Mouse (Mus musculus) liver, adult 2 months (tissue): ENCODE measurements around the gene Vps13d. TPM values are rescaled to one million over a fixed set of nuclear protein-coding genes. Genes with fewer than 3 reads are reported as not detected.

Experiments used
- DNase-seq: peaks from one replicate; pipeline ENCODE4 v3.0.0-alpha.2; 2011; ENCODE audit warnings: low read depth, low spot score; ENCODE audit errors: extremely low read depth
- H3K27ac ChIP-seq: fragments of 200-500 bp; replicated peaks from 2 replicates; pipeline ENCODE4 v1.5.1; 2012; ENCODE audit warnings: low read depth, mild to moderate bottlenecking, control low read depth, inconsistent platforms, low read length; ENCODE audit not compliant: insufficient read depth
- H3K27me3 ChIP-seq: fragments of 200-500 bp; 2 replicates; pipeline ENCODE4 v1.6.1; 2012; ENCODE audit warnings: mild to moderate bottlenecking, moderate library complexity, low read length, inconsistent platforms; ENCODE audit not compliant: control insufficient read depth, insufficient read depth
- H3K36me3 ChIP-seq: fragments of 200-500 bp; 2 replicates; pipeline ENCODE4 v1.6.1; 2012; ENCODE audit warnings: low read length, inconsistent platforms; ENCODE audit not compliant: control insufficient read depth, insufficient read depth
- H3K4me1 ChIP-seq: fragments of 200-500 bp; 2 replicates; pipeline ENCODE4 v1.6.1; 2011; ENCODE audit warnings: low read length; ENCODE audit not compliant: control insufficient read depth, insufficient read depth
- H3K4me3 ChIP-seq: fragments of 200-500 bp; 2 replicates; pipeline ENCODE4 v1.5.1; 2011; ENCODE audit warnings: low read depth, mild to moderate bottlenecking, control low read depth, low read length, moderate library complexity; ENCODE audit not compliant: insufficient read depth
- H3K79me2 ChIP-seq: fragments of 200-500 bp; 2 replicates; pipeline ENCODE4 v1.6.1; 2012; ENCODE audit warnings: inconsistent platforms, mild to moderate bottlenecking, low read length, moderate library complexity; ENCODE audit not compliant: control insufficient read depth, insufficient read depth
- H3K9ac ChIP-seq: fragments of 200-500 bp; 2 replicates; pipeline ENCODE4 v1.6.1; 2012; ENCODE audit warnings: low read depth, mild to moderate bottlenecking, control low read depth, inconsistent platforms, low read length
- CTCF ChIP-seq: fragments of 200-500 bp; IDR thresholded peaks from 2 replicates; pipeline ENCODE4 v1.5.1; 2011; ENCODE audit warnings: low read depth, low read length, control low read depth
- POLR2A ChIP-seq: fragments of 200-500 bp; IDR thresholded peaks from 2 replicates; pipeline ENCODE4 v1.6.1; 2011; ENCODE audit warnings: low read length, control low read depth; ENCODE audit not compliant: insufficient read depth; ENCODE audit errors: extremely low read depth
- WGBS: fragments of 180-500 bp; shearing (Covaris S2); methylation state at CpG from one replicate; pipeline ENCODE4 v1.1.7; 2018; 5-methylcytosine and 5-hydroxymethylcytosine counted together
- polyA plus RNA-seq: library from polyadenylated mRNA; depleted of rRNA; stranded (reverse); fragments of >200 nt; gene quantifications from 2 replicates; pipeline ENCODE4 v1.2.3, GENCODE M21; 2012
- total RNA-seq: library from RNA; depleted of rRNA; stranded (reverse); fragments of >200 nt; gene quantifications from 2 replicates; pipeline ENCODE4 v1.2.3, GENCODE M21; 2014

Gene Vps13d
- total and polyA plus RNA-seq, 2 experiments, result 11.6 to 32.4 TPM

DNA sequence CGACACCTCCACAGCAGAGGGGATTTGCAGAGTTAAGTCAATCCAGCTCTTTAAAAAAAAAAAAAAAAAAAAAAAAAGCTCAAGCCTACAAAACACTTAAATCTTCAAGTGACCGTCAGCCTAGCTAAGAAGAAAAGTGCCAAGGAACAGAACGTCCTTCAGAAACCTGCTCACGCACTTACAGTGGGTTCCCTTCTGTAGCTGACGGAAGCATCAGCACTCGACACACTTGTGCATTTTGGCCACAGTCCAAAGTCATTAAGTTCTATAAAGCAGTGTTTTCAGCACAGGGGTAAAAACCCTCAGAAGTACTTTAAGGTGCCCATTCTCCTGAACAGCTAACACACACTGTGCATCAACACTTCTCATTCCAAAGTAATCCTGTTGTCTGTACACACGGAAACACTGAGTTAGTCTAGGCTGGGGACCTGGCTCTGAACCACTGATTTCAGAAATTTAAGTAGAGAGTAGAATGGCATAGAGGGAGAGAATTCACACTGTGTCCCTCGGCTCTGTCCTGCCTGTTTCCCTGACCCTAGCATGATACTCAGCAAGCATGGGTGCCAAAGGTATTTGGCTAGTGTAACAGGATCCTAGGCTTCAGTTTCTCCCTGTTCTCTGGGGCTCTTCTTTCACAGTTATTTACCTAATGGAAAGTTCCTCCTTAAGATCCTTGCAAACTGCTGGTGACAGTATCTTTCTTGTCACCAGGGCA, 170.0 kb downstream of the Vps13d start:
- no peaks in the 10 kb centered on the region; the same call in 1 of the 2 replicates for H3K79me2 ChIP-seq
- peak; percentile 85 for DNase-seq
- no peaks in the 10 kb centered on the region for H3K27me3 ChIP-seq
- TF ChIP-seq CTCF, result no peak
- no peak for TF ChIP-seq POLR2A
- H3K36me3 ChIP-seq, result no peaks in the 10 kb centered on the region; the same call in 1 of the 2 replicates
- 50% methylated on average over 8 of the region's 8 CpGs for WGBS
- peak overlapping the region; percentile 29 for H3K27ac ChIP-seq
- peaks cover 32% of the 10 kb centered on the region for H3K4me1 ChIP-seq
- no peak overlapping the region; the same call in 1 of the 2 replicates for H3K9ac ChIP-seq
- H3K4me3 ChIP-seq, result no peak overlapping the region

DNA sequence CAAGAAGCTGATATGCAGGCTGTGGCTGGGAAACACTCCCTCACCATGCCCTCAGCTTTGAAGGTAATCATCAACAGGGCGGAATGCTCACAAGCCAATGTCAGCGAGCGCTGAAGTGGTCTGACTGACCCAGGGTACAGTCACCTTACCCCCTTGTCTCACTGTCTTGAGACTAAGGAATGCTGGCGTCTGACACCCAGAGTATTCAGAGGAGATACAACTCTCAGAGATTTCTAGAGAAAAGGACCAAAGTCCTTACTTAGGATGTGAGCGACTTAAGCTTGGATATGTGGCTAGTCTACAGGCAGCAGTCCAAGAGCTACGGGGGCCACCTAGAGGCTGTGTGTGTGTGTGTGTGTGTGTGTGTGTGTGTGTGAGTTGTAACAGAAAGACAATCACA, 170.9 kb downstream of the Vps13d start:
- no peak for TF ChIP-seq POLR2A
- no peak; the same call in 1 of the 2 replicates for TF ChIP-seq CTCF
- peaks cover 32% of the 10 kb centered on the region for H3K4me1 ChIP-seq

DNA sequence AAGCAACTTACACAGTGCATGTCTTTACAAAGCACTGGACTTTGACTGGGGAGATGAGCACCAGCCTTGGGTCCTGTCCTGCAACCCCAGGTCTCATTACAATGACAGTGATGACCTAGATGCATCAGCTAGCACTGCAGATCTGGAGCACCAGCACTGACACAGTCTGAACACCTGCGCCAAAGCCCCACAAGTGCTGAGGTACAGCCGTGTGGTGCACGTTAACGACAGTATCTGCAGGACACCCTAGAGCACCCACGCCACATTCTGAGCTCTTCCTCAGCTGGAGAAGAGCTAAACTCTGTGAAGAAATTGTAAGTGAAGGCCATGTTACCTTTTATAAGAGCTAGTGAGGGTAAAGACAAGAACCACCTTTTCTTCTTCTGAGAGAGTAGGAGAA, 172.0 kb downstream of the Vps13d start:
- no peak for DNase-seq
- H3K27me3 ChIP-seq, result no peaks in the 10 kb centered on the region
- TF ChIP-seq CTCF (no peak), POLR2A (no peak)
- H3K9ac ChIP-seq, result no peak overlapping the region
- WGBS, result 95% methylated on average over 5 of the region's 5 CpGs
- peaks cover 7% of the 10 kb centered on the region for H3K36me3 ChIP-seq
- no peak overlapping the region for H3K27ac ChIP-seq
- no peak overlapping the region for H3K4me3 ChIP-seq
- no peaks in the 10 kb centered on the region; the same call in 1 of the 2 replicates for H3K79me2 ChIP-seq
- H3K4me1 ChIP-seq, result peaks cover 38% of the 10 kb centered on the region

More for the DNA sequence above, 170.9 kb downstream of the Vps13d start:
- H3K27ac ChIP-seq, result no peak overlapping the region
- WGBS, result 55% methylated on average over 6 of the region's 6 CpGs
- H3K36me3 ChIP-seq, result peaks cover 7% of the 10 kb centered on the region
- H3K9ac ChIP-seq, result no peak overlapping the region
- H3K79me2 ChIP-seq, result no peaks in the 10 kb centered on the region; the same call in 1 of the 2 replicates
- peak; percentile 50 for DNase-seq
- no peak overlapping the region for H3K4me3 ChIP-seq
- H3K27me3 ChIP-seq, result no peaks in the 10 kb centered on the region

DNA sequence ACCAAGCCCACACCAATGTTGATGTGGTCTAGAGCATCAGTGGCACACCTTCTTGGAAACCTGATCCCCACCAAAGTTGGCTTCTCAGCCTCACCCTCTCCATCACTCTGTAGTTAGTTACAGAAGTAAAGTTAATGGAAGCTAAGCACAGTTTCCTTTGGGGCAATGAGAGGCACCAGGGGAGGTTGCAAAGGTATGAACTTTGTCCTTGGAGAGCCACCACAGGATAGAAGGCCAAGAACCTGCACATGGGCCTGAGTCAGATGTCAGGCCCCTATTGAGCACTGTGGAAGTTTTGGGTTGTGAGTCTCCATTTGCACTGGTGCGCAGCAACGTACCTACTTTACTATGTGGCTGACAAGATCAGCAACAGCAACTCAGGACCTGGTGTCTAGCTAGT, 172.6 kb downstream of the Vps13d start:
- no peak overlapping the region for H3K9ac ChIP-seq
- peaks cover 7% of the 10 kb centered on the region for H3K36me3 ChIP-seq
- TF ChIP-seq CTCF, result no peak
- H3K4me3 ChIP-seq, result no peak overlapping the region
- DNase-seq, result no peak
- H3K4me1 ChIP-seq, result peaks cover 33% of the 10 kb centered on the region
- H3K27ac ChIP-seq, result no peak overlapping the region
- 90% methylated on average over 2 of the region's 2 CpGs for WGBS
- H3K79me2 ChIP-seq, result no peaks in the 10 kb centered on the region; the same call in 1 of the 2 replicates
- no peaks in the 10 kb centered on the region for H3K27me3 ChIP-seq

DNA sequence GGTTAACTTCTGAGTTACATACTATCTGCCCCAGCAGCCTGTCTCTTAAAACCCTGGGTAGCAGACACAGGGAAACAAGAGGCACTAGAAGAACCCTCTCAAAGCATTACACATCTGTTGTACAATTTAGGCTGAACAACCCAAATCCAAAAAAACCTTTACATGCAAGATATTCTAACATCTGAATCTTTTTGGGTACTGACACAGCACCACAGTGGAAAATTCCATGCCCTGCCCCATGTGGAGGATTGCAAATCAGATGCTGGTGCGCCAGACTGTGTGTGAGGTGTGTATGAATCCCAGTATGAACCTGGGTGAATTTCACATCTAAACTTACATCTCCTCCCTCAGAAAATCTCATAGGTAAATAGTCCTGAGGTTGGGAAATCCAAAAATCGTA, 174.4 kb downstream of the Vps13d start:
- no peak for DNase-seq
- TF ChIP-seq CTCF (no peak), POLR2A (no peak)
- Histone ChIP-seq H3K27ac (no peak overlapping the region), H3K4me1 (peaks cover 25% of the 10 kb centered on the region), H3K4me3 (no peak overlapping the region), H3K36me3 (peaks cover 15% of the 10 kb centered on the region), H3K27me3 (no peaks in the 10 kb centered on the region), H3K79me2 (no peaks in the 10 kb centered on the region; the same call in 1 of the 2 replicates), H3K9ac (no peak overlapping the region)
- WGBS, result 62% methylated on average over 2 of the region's 2 CpGs

DNA sequence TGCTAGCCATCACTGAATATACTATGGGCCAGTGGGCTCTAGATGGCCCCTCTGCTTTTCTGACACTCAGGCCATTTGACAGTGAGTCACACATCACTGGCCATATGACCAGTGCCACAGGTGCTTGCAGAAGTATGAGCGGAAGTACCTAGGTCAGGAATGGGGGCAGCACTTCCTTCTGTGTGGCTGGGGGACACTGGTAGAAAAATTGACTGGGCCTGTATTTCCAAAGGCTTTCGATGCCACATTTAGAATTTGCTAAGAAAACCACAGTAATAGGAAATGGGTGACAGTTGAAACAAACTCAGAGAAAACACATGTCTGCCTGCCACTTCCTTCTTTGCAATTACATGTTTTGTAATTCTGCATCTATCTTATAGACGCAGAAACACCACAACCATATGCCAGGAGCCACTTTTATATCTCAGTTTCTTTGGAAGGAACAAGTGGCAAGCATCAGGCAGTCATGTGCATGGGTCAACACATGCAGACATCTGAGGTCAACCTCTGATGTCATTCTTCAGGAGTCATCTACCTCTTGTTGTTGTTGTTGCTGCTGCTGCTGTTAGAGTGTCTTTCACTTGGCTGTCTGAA, 175.6 kb downstream of the Vps13d start:
- H3K36me3 ChIP-seq, result peaks cover 17% of the 10 kb centered on the region
- H3K4me1 ChIP-seq, result peaks cover 26% of the 10 kb centered on the region
- no peaks in the 10 kb centered on the region for H3K79me2 ChIP-seq
- DNase-seq, result no peak
- H3K27ac ChIP-seq, result no peak overlapping the region
- no peak overlapping the region for H3K4me3 ChIP-seq
- no peak for TF ChIP-seq CTCF
- no peak for TF ChIP-seq POLR2A
- 87% methylated on average over 3 of the region's 3 CpGs for WGBS
- no peak overlapping the region for H3K9ac ChIP-seq
- no peaks in the 10 kb centered on the region for H3K27me3 ChIP-seq
